Mouse (Mus musculus) liver, embryonic 16.5 days (tissue): ENCODE results near the gene Cldnd1. TPM values are rescaled to one million over a fixed set of nuclear protein-coding genes. Genes with fewer than 3 reads are reported as not detected.

Experiments
- ATAC-seq: fragments of 200-750 bp; cut with Nextera tagmentation; 2 replicates; pipeline ENCODE4 v1.8.0; 2017; ENCODE audit warnings: low read depth, mild to moderate bottlenecking, moderate number of reproducible peaks, moderate library complexity
- H3K27ac ChIP-seq: fragments of 300-500 bp; sonication (generic); 2 replicates; pipeline ENCODE4 v1.5.1; 2014; ENCODE audit warnings: mild to moderate bottlenecking, low read length
- H3K27me3 ChIP-seq: fragments of 300-500 bp; sonication (generic); 2 replicates; pipeline ENCODE4 v1.6.1; 2014; ENCODE audit warnings: low read depth, low read length, mixed read lengths; ENCODE audit not compliant: control insufficient read depth, insufficient read depth
- H3K36me3 ChIP-seq: fragments of 300-500 bp; sonication (generic); 2 replicates; pipeline ENCODE4 v1.6.1; 2014; ENCODE audit warnings: mild to moderate bottlenecking; ENCODE audit not compliant: control insufficient read depth, insufficient read depth
- H3K4me1 ChIP-seq: fragments of 300-500 bp; sonication (generic); 2 replicates; pipeline ENCODE4 v1.6.1; 2014; ENCODE audit warnings: low read depth, low read length, mixed read lengths; ENCODE audit not compliant: control insufficient read depth
- H3K4me2 ChIP-seq: fragments of 300-500 bp; sonication (generic); 2 replicates; pipeline ENCODE4 v1.6.1; 2014; ENCODE audit warnings: low read depth, low read length, mixed read lengths
- H3K4me3 ChIP-seq: fragments of 300-500 bp; sonication (generic); 2 replicates; pipeline ENCODE4 v1.5.1; 2014; ENCODE audit warnings: low read depth, mild to moderate bottlenecking, low read length
- H3K9ac ChIP-seq: fragments of 300-500 bp; sonication (generic); 2 replicates; pipeline ENCODE4 v1.6.1; 2014; ENCODE audit warnings: low read depth, low read length
- H3K9me3 ChIP-seq: fragments of 300-500 bp; sonication (generic); replicated peaks from 2 replicates; pipeline ENCODE4 v1.6.1; 2016; ENCODE audit warnings: low read length; ENCODE audit not compliant: control insufficient read depth
- WGBS: fragments of 180-500 bp; shearing (Covaris S2); extraction: QIAGEN DNeasy Blood & Tissue Kit; methylation state at CpG from one replicate; pipeline ENCODE4 v1.1.7; 2014; ENCODE audit not compliant: insufficient replicate concordance; 5-methylcytosine and 5-hydroxymethylcytosine counted together
- microRNA-seq: library from miRNA; unstranded; fragments of <30 nt; microRNA quantifications from one replicate; pipeline ENCODE4, GENCODE M21; 2016
- polyA plus RNA-seq: library from polyadenylated mRNA; unstranded; fragments of >200 nt; fragmentation: Nextera tagmentation; extraction: Ambion mirVana; gene quantifications from 2 replicates; pipeline ENCODE4 v1.2.1, GENCODE M21; 2015

Gene Cldnd1
- polyA plus RNA-seq, 1 experiment from 2014 or later, result 23.8 TPM

GRCm38 (mm10) chr16:58756191-58756590, 28.5 kb downstream of the Cldnd1 start:
- Histone ChIP-seq H3K27ac (no peak overlapping the region), H3K9me3 (no peaks in the 10 kb centered on the region), H3K36me3 (no peaks in the 10 kb centered on the region), H3K27me3 (no peaks in the 10 kb centered on the region), H3K4me2 (no peak overlapping the region), H3K4me3 (no peak overlapping the region), H3K9ac (no peak overlapping the region), H3K4me1 (no peaks in the 10 kb centered on the region)
- no peak for ATAC-seq

DNA sequence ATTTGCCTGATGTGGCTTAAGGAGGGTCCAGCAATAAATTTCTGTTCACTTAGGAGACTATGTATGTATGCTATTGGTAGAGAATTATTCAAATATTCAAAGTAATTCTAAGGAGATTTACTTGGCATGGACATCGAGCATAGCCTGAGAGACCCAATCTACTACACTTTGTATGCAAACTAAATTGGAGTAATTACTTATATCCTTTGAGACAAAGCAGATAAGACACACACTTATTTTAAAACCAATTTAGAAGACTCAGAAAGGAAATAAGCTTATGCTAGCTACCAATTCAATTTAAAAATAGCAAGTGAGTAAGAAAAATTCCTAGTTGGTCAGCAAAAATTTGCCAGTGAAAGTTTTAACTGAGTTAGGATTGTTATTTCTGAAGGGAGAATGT, 35.4 kb downstream of the Cldnd1 start, which contains the start of gene Olfr172:
Gene Olfr172, minus strand, starts transcription at position 101 of the 400 bp plus-strand sequence.
- Histone ChIP-seq H3K4me3 (no peak within 1 kb of the TSS), H3K9ac (no peak within 1 kb of the TSS)
- 54% methylated on average over 1 of the region's 1 CpGs for WGBS

More for the DNA sequence above, 35.4 kb downstream of the Cldnd1 start, which contains the start of gene Olfr172:
- Histone ChIP-seq H3K9me3 (no peaks in the 10 kb centered on the region), H3K27me3 (no peaks in the 10 kb centered on the region), H3K27ac (no peak within 1 kb of the TSS), H3K4me1 (no peaks in the 10 kb centered on the region), H3K4me2 (no peak within 1 kb of the TSS), H3K36me3 (no peaks in the 10 kb centered on the region)
- no peak for ATAC-seq

Small RNA genes lying within 50 kb of the gene (microRNA-seq; reads per million reads assigned to microRNA genes)
- not detected for gene Gm27564

Other genes with a start within 250 kb of the Cldnd1 start
- 25.1 and 25.7 TPM in 2 replicates for gene St3gal6, start 203.7 kb upstream of the Cldnd1 start, polyA plus RNA-seq
- not detected in 2 replicates for gene Gm813, start 110.9 kb upstream of the Cldnd1 start, polyA plus RNA-seq
- not detected in 2 replicates for gene E330017A01Rik, start 89.2 kb upstream of the Cldnd1 start, polyA plus RNA-seq
- gene Cpox, start 57.6 kb upstream of the Cldnd1 start, polyA plus RNA-seq, result 356 and 399 TPM in 2 replicates
- gene Gpr15, start 8.8 kb upstream of the Cldnd1 start, polyA plus RNA-seq, result not detected in 2 replicates
- not detected in 2 replicates for gene Olfr172, start 35.3 kb downstream of the Cldnd1 start, polyA plus RNA-seq
- gene Olfr173, start 72.4 kb downstream of the Cldnd1 start, polyA plus RNA-seq, result not detected in 2 replicates
- gene Olfr175-ps1, start 98.9 kb downstream of the Cldnd1 start, polyA plus RNA-seq, result not detected in 2 replicates
- not detected in 2 replicates for gene Olfr177, start 146.9 kb downstream of the Cldnd1 start, polyA plus RNA-seq
- not detected in 2 replicates for gene Olfr178, start 164.2 kb downstream of the Cldnd1 start, polyA plus RNA-seq
- not detected in 2 replicates for gene Olfr181, start 200.8 kb downstream of the Cldnd1 start, polyA plus RNA-seq
- not detected in 2 replicates for gene Olfr180, start 201.5 kb downstream of the Cldnd1 start, polyA plus RNA-seq